Comparison of ENCODE assay signal across 19 mouse cellular contexts in the genomic region with DNA sequence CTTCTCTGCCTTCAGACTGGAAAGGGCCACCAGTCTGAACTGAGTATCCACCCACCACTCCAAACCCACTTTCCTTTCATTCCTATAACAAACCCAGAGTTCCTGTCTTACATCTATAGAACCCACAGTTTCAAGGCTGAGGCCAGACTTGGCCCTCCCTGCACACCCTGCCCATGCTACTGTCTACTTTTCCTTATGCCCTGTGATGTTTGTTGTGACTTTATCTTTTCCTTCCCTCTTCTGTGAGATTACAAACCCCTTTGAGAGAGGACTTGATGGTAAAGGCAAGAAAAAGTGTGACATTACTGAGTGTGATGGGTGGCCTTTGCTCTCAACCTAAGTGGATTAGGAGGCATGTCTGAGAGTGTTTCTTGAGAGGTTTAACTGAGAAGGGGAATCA.
"Had no signal": no experiment of that assay in that cellular context is flagged by ENCODE, and none has a peak within 500 bp of the region (broad histone marks: within the 10 kb centered on the region; RNA-seq: fewer than 3 reads in every experiment).

No protein-coding gene starts in this region.

- H3K4me1 ChIP-seq: hindbrain, embryonic 12.5 days; intestine, embryonic 15.5 days; liver, embryonic 13.5 days; liver, embryonic 15.5 days had no signal

- H3K27ac ChIP-seq: gastrocnemius, adult 2 months; hindbrain, embryonic 10.5 days; hindbrain, embryonic 12.5 days; hindbrain, embryonic 14.5 days; intestine, embryonic 15.5 days; layer of hippocampus, adult 2 months; left cerebral cortex, adult 2 months; limb, embryonic 12.5 days; liver, embryonic 13.5 days; liver, embryonic 15.5 days had no signal

- H3K4me3 ChIP-seq: gastrocnemius, adult 2 months; heart, adult 2 months; heart, embryonic 10.5 days; heart, embryonic 13.5 days; hindbrain, embryonic 10.5 days; hindbrain, embryonic 12.5 days; intestine, embryonic 15.5 days; layer of hippocampus, adult 2 months; left cerebral cortex, adult 2 months; limb, embryonic 10.5 days; limb, embryonic 12.5 days; liver, embryonic 13.5 days; liver, embryonic 15.5 days had no signal

- H3K36me3 ChIP-seq: heart, embryonic 10.5 days; heart, embryonic 13.5 days; hindbrain, embryonic 10.5 days; hindbrain, embryonic 12.5 days; intestine, embryonic 15.5 days; limb, embryonic 10.5 days; limb, embryonic 12.5 days; liver, embryonic 13.5 days; liver, embryonic 15.5 days had no signal

- H3K4me2 ChIP-seq: heart, embryonic 13.5 days; hindbrain, embryonic 12.5 days; hindbrain, embryonic 14.5 days; intestine, embryonic 15.5 days; limb, embryonic 12.5 days; liver, embryonic 11.5 days; liver, embryonic 13.5 days; liver, embryonic 15.5 days had no signal

- H3K9ac ChIP-seq: heart, embryonic 13.5 days; hindbrain, embryonic 12.5 days; hindbrain, embryonic 14.5 days; intestine, embryonic 15.5 days; limb, embryonic 12.5 days; liver, embryonic 13.5 days; liver, embryonic 15.5 days had no signal

- H3K27me3 ChIP-seq: heart, embryonic 13.5 days; hindbrain, embryonic 12.5 days; intestine, embryonic 15.5 days; limb, embryonic 12.5 days; liver, embryonic 13.5 days; liver, embryonic 15.5 days had no signal

- ATAC-seq: inflammation-experienced regulatory T-cells, adult 6 months; intestine, embryonic 15.5 days; intestine, postnatal 0 days had no signal

- H3K9me3 ChIP-seq: heart, embryonic 10.5 days; heart, embryonic 13.5 days; hindbrain, embryonic 10.5 days; hindbrain, embryonic 12.5 days; intestine, embryonic 15.5 days; limb, embryonic 10.5 days; limb, embryonic 12.5 days; liver, embryonic 13.5 days; liver, embryonic 15.5 days had no signal

- DNase-seq: kidney, postnatal 4 days; liver; liver, embryonic 13.5 days had no signal
